Mouse (Mus musculus) layer of hippocampus, postnatal 36 days (tissue): ENCODE measurements at regions not wholly inside any gene's neighbourhood (a gene's known extent, or its start where the extent isn't known, plus 50 kb on each side); places are given as distances from the start of the nearest gene placed in this dataset.
"Not testable (repeated sequence)": the region's sequence is repeated elsewhere in the genome, so short reads cannot be mapped to it uniquely, and the experiment has no call there.

Source experiments
- DNase-seq, 2 experiments: peaks; one replicate each; pipeline ENCODE4 v3.0.0; 2022

GRCm38 (mm10) chr6:37749016-37749415, 121.6 kb upstream of the Trim24 start:
- no peak for DNase-seq

GRCm38 (mm10) chr6:37750271-37750670, 120.3 kb upstream of the Trim24 start:
- no peak for DNase-seq

- no peak for DNase-seq
Measured at GRCm38 (mm10) chr6:37751701-37752100, 118.9 kb upstream of the Trim24 start.

- not testable (repeated sequence) for DNase-seq
Measured at GRCm38 (mm10) chr6:37761003-37761402, 109.6 kb upstream of the Trim24 start.

- DNase-seq = no peak
Measured at GRCm38 (mm10) chr6:37763036-37763435, 107.6 kb upstream of the Trim24 start.

GRCm38 (mm10) chr6:37767690-37768089, 102.9 kb upstream of the Trim24 start:
- DNase-seq = no peak

GRCm38 (mm10) chr6:37773294-37773693, 97.3 kb upstream of the Trim24 start:
- no peak for DNase-seq

- DNase-seq = no peak
Measured at GRCm38 (mm10) chr6:37775151-37775550, 95.5 kb upstream of the Trim24 start.

- no peak for DNase-seq
Measured at GRCm38 (mm10) chr6:37779893-37780292, 90.7 kb upstream of the Trim24 start.

GRCm38 (mm10) chr6:37781894-37782293, 88.7 kb upstream of the Trim24 start:
- no peak for DNase-seq

- DNase-seq = not testable (repeated sequence)
Measured at GRCm38 (mm10) chr6:37785280-37785679, 85.3 kb upstream of the Trim24 start.

GRCm38 (mm10) chr6:37785741-37786140, 84.9 kb upstream of the Trim24 start:
- DNase-seq = no peak

- not testable (repeated sequence) for DNase-seq
Measured at GRCm38 (mm10) chr6:37787858-37788257, 82.8 kb upstream of the Trim24 start.

GRCm38 (mm10) chr6:37790878-37791277, 79.7 kb upstream of the Trim24 start:
- no peak for DNase-seq

- DNase-seq = no peak
Measured at GRCm38 (mm10) chr6:37794211-37794610, 76.4 kb upstream of the Trim24 start.

- no peak for DNase-seq
Measured at GRCm38 (mm10) chr6:37795001-37795400, 75.6 kb upstream of the Trim24 start.

- DNase-seq = no peak
Measured at GRCm38 (mm10) chr6:37803231-37803630, 67.4 kb upstream of the Trim24 start.

GRCm38 (mm10) chr6:37805896-37806295, 64.7 kb upstream of the Trim24 start:
- DNase-seq = not testable (repeated sequence)

GRCm38 (mm10) chr6:37806529-37807191, 64.0 kb upstream of the Trim24 start:
- not testable (repeated sequence) for DNase-seq

GRCm38 (mm10) chr6:37815218-37815617, 55.4 kb upstream of the Trim24 start:
- not testable (repeated sequence) for DNase-seq
